Mouse (Mus musculus) ES-Bruce4 (cell line): ENCODE measurements at regions not wholly inside any gene's neighbourhood (a gene's known extent, or its start where the extent isn't known, plus 50 kb on each side); places are given as distances from the start of the nearest gene placed in this dataset.

Source experiments
- CTCF ChIP-seq: IDR thresholded peaks from one replicate; pipeline ENCODE4 v1.8.1; 2011; ENCODE audit warnings: low read depth, low read length
- EP300 ChIP-seq: IDR thresholded peaks from 2 replicates; pipeline ENCODE4 v1.6.1; 2011; ENCODE audit warnings: low read depth, low read length; ENCODE audit not compliant: insufficient read depth
- POLR2A ChIP-seq: IDR thresholded peaks from one replicate; pipeline ENCODE4 v1.8.1; 2011; ENCODE audit warnings: low read length; ENCODE audit not compliant: insufficient read depth

- no peak for TF ChIP-seq POLR2A
- TF ChIP-seq CTCF: no peak
- TF ChIP-seq EP300: no peak
Measured at GRCm38 (mm10) chr15:68457239-68457638, 1956.5 kb upstream of the Lrrc6 start.
